Mouse (Mus musculus) C2C12 (cell line): ENCODE measurements at regions not wholly inside any gene's neighbourhood (a gene's known extent, or its start where the extent isn't known, plus 50 kb on each side); places are given as distances from the start of the nearest gene placed in this dataset.

Experiments
- CEBPB ChIP-seq: IDR thresholded peaks from one replicate; pipeline ENCODE4 v1.6.1; 2011; ENCODE audit warnings: low read depth, mild to moderate bottlenecking, control low read depth, moderate library complexity
- CTCF ChIP-seq: IDR thresholded peaks from one replicate; pipeline ENCODE4 v1.5.1; 2011; ENCODE audit not compliant: control insufficient read depth, insufficient read depth, insufficient read length
- MAX ChIP-seq: IDR thresholded peaks from one replicate; pipeline ENCODE4 v1.6.1; 2011; ENCODE audit warnings: mild to moderate bottlenecking, control low read depth
- MYOG ChIP-seq: IDR thresholded peaks from one replicate; pipeline ENCODE4 v1.6.1; 2011; ENCODE audit not compliant: control insufficient read depth, insufficient read length; ENCODE audit errors: extremely low read depth
- USF1 ChIP-seq: IDR thresholded peaks from one replicate; pipeline ENCODE4 v1.6.1; 2011; ENCODE audit warnings: low read depth, mild to moderate bottlenecking, control low read depth, moderate library complexity

GRCm38 (mm10) chr4:105703408-105703807 lies 86.3 kb upstream of the Gm12728 start:
- TF ChIP-seq CTCF = no peak
- TF ChIP-seq USF1 = no peak
- no peak for TF ChIP-seq MYOG
- TF ChIP-seq CEBPB = no peak
- no peak for TF ChIP-seq MAX
